ENCODE assay signal across 8 mouse cellular contexts in genomic region chr11:119227591-119227990, GRCm38 (mm10). TPM values are rescaled to one million over a fixed set of nuclear protein-coding genes. Genes with fewer than 3 reads are reported as not detected.
DNase-seq lines count a peak whose midpoint lies in the region; ATAC-seq and TF ChIP-seq lines count a peak whose summit lies in the region.

No protein-coding gene starts in this region.

- peak overlapping the region; percentile 85 for H3K27ac ChIP-seq in layer of hippocampus, adult 2 months
- H3K27ac ChIP-seq in embryonic facial prominence, embryonic 15.5 days (replicated peaks), result 0 out of 2 replicates have a peak overlapping the region, but pooled peaks have one; percentile 63
- H3K27ac ChIP-seq in intestine, embryonic 15.5 days, result 0 out of 2 replicates have a peak overlapping the region, but pooled peaks have one; percentile 32

- DNase-seq in layer of hippocampus, adult 2 months (ENCODE audit: low spot score in 2 of 2), result no peak
- no peak for DNase-seq in layer of hippocampus, adult 9-11 months
- DNase-seq in embryo, embryonic 10 days (ENCODE audit: low spot score), result no peak
- no peak for DNase-seq in retina, postnatal 1 day
- DNase-seq in spleen, adult 18-20 months, result no peak

- WGBS in embryonic facial prominence, embryonic 15.5 days, result under 1% methylated on average over 12 of the region's 12 CpGs
- under 1% methylated on average over 12 of the region's 12 CpGs for WGBS in intestine, embryonic 15.5 days

- H3K4me2 ChIP-seq in embryonic facial prominence, embryonic 15.5 days (replicated peaks), result peak overlapping the region; percentile 99
- H3K4me2 ChIP-seq in intestine, embryonic 15.5 days (replicated peaks), result peak overlapping the region; percentile 99
- peak overlapping the region; percentile 99 for H3K4me2 ChIP-seq in myocyte (ENCODE audit: low read depth)

- no peaks in the 10 kb centered on the region for H3K36me3 ChIP-seq in embryonic facial prominence, embryonic 15.5 days
- H3K36me3 ChIP-seq in intestine, embryonic 15.5 days, result no peaks in the 10 kb centered on the region
- no peaks in the 10 kb centered on the region for H3K36me3 ChIP-seq in myocyte (ENCODE audit: control insufficient read depth, insufficient read depth)

- peak overlapping the region; percentile 71 for H3K9ac ChIP-seq in embryonic facial prominence, embryonic 15.5 days
- peak overlapping the region; percentile 73 for H3K9ac ChIP-seq in intestine, embryonic 15.5 days

- H3K79me2 ChIP-seq in myocyte (ENCODE audit: control insufficient read depth, insufficient read depth), result no peaks in the 10 kb centered on the region

- TF ChIP-seq CTCF in layer of hippocampus, adult 2 months (conservative IDR thresholded peaks at IDR 0.05), result no peak

- H3K27me3 ChIP-seq in embryonic facial prominence, embryonic 15.5 days, result no peaks in the 10 kb centered on the region
- H3K27me3 ChIP-seq in intestine, embryonic 15.5 days (replicated peaks), result 0 out of 2 replicates have a peak, but pooled peaks cover 2% of the 10 kb centered on the region
- peaks cover 13% of the 10 kb centered on the region for H3K27me3 ChIP-seq in myocyte (ENCODE audit: control insufficient read depth, insufficient read depth, insufficient read length)

- H3ac ChIP-seq in myocyte (ENCODE audit: control insufficient read depth, insufficient read length), result peak overlapping the region; percentile 5

- peaks cover 46% of the 10 kb centered on the region for H3K4me1 ChIP-seq in embryonic facial prominence, embryonic 15.5 days
- H3K4me1 ChIP-seq in intestine, embryonic 15.5 days (replicated peaks), result peaks cover 26% of the 10 kb centered on the region

- ATAC-seq in embryonic facial prominence, embryonic 15.5 days (ENCODE audit: insufficient number of reproducible peaks, low FRiP score, low TSS enrichment, low read depth), result no peak
- no peak for ATAC-seq in intestine, embryonic 15.5 days

- no peak for TF ChIP-seq POLR2A in myocyte (IDR thresholded peaks at IDR 0.05; ENCODE audit: insufficient read length, low read depth)

- no peaks in the 10 kb centered on the region for H3K9me3 ChIP-seq in embryonic facial prominence, embryonic 15.5 days (replicated peaks)
- H3K9me3 ChIP-seq in intestine, embryonic 15.5 days, result no peaks in the 10 kb centered on the region

- peak overlapping the region; percentile 89 for H3K4me3 ChIP-seq in layer of hippocampus, adult 2 months
- H3K4me3 ChIP-seq in embryonic facial prominence, embryonic 15.5 days (replicated peaks), result peak overlapping the region; percentile 77
- peak overlapping the region; percentile 77 for H3K4me3 ChIP-seq in intestine, embryonic 15.5 days (replicated peaks)
- H3K4me3 ChIP-seq in myocyte, result peak overlapping the region; percentile 28

TF ChIP-seq in myocyte, 11 proteins besides CTCF, POLR2A, EP300 and RAD21:
- TF ChIP-seq MAX (IDR thresholded peaks at IDR 0.05; ENCODE audit: low read depth) (no peak), TCF3 (IDR thresholded peaks at IDR 0.05; ENCODE audit: insufficient read length, low read depth) (no peak), SRF (IDR thresholded peaks at IDR 0.05; ENCODE audit: control insufficient read depth, insufficient read length, low read depth) (no peak), POLR2AphosphoS2 (IDR thresholded peaks at IDR 0.05; ENCODE audit: insufficient read length, low read depth) (no peak), USF1 (IDR thresholded peaks at IDR 0.05; ENCODE audit: low read depth) (no peak), MYOD1 (IDR thresholded peaks at IDR 0.05; ENCODE audit: control insufficient read depth in 1 of 3, insufficient read length in 2 of 3, low read depth in 2 of 3) (no peak), MYOG (IDR thresholded peaks at IDR 0.05; ENCODE audit: control insufficient read depth in 1 of 3, insufficient read depth in 1 of 3, insufficient read length in 2 of 3, low read depth in 2 of 3) (no peak), REST (IDR thresholded peaks at IDR 0.05; ENCODE audit: insufficient read depth, insufficient read length) (no peak), CEBPB (IDR thresholded peaks at IDR 0.05; ENCODE audit: insufficient read depth, poor library complexity, severe bottlenecking) (no peak), TCF12 (IDR thresholded peaks at IDR 0.05; ENCODE audit: insufficient read depth, poor library complexity, severe bottlenecking) (no peak), E2F4 (IDR thresholded peaks at IDR 0.05; ENCODE audit: insufficient read depth) (no peak)

RNA-seq across cellular contexts. Expression of gene Tbc1d16, which starts 0.7 kb away (rescaled TPM):
- total RNA-seq in layer of hippocampus, adult 2 months (2021), result 10 to 100 TPM; 44.0 to 44.1 TPM
- polyA plus RNA-seq in embryonic facial prominence, embryonic 15.5 days (2015; fragmentation: Nextera tagmentation; extraction: Ambion mirVana), result 15.3 and 16.0 TPM in 2 replicates
- polyA plus RNA-seq in intestine, embryonic 15.5 days (2015; fragmentation: Nextera tagmentation; extraction: Ambion mirVana), result 13.9 and 15.3 TPM in 2 replicates
- polyA plus RNA-seq in myocyte (2012; fragmentation: generic; extraction: Trizol), result 8.5 TPM

RNA-seq across cellular contexts. Expression of gene Ccdc40, which starts 0.8 kb away (rescaled TPM):
- total RNA-seq in layer of hippocampus, adult 2 months (2021), result 1 to 10 TPM; 2.8 to 4.1 TPM
- 10.3 and 13.0 TPM in 2 replicates for polyA plus RNA-seq in embryonic facial prominence, embryonic 15.5 days (2015; fragmentation: Nextera tagmentation; extraction: Ambion mirVana)
- 2.5 and 2.6 TPM in 2 replicates for polyA plus RNA-seq in intestine, embryonic 15.5 days (2015; fragmentation: Nextera tagmentation; extraction: Ambion mirVana)
- 0.07 TPM for polyA plus RNA-seq in myocyte (2012; fragmentation: generic; extraction: Trizol)

RNA-seq across cellular contexts. Expression of gene Gaa, which starts 40.1 kb away (rescaled TPM):
- total RNA-seq in layer of hippocampus, adult 2 months (2021), result 100 to 1,000 TPM; 323 to 324 TPM
- polyA plus RNA-seq in embryonic facial prominence, embryonic 15.5 days (2015; fragmentation: Nextera tagmentation; extraction: Ambion mirVana), result 81.4 and 90.1 TPM in 2 replicates
- polyA plus RNA-seq in intestine, embryonic 15.5 days (2015; fragmentation: Nextera tagmentation; extraction: Ambion mirVana), result 66.3 and 69.1 TPM in 2 replicates
- 86.4 TPM for polyA plus RNA-seq in myocyte (2012; fragmentation: generic; extraction: Trizol)

Comparison
In these comparisons a context has a peak if more than half of its experiments do, and no peak if none do; other contexts are left out.
1. H3K27ac ChIP-seq: peak in every context shown above with its lines; median percentile 85 in layer of hippocampus, adult 2 months; 63 in embryonic facial prominence, embryonic 15.5 days; 32 in intestine, embryonic 15.5 days.
2. H3K4me3 ChIP-seq: peak in every context shown above with its lines; median percentile 89 in layer of hippocampus, adult 2 months; 77 in embryonic facial prominence, embryonic 15.5 days; 77 in intestine, embryonic 15.5 days; 28 in myocyte.